Mouse (Mus musculus) bone marrow macrophage, adult 2 months (primary cell): ENCODE measurements around the gene Clybl.

Source experiments
- CTCF ChIP-seq: IDR thresholded peaks from 2 replicates; pipeline ENCODE4 v1.5.1; 2012; ENCODE audit warnings: low read depth, mild to moderate bottlenecking, low read length, moderate library complexity
- POLR2A ChIP-seq: IDR thresholded peaks from 2 replicates; pipeline ENCODE4 v1.6.1; 2012; ENCODE audit warnings: mild to moderate bottlenecking, low read depth, low read length, borderline replicate concordance

- no peak for TF ChIP-seq CTCF
- TF ChIP-seq POLR2A = no peak
Measured at GRCm38 (mm10) chr14:122213590-122213989, 32.1 kb downstream of the Clybl start.
